Mouse (Mus musculus): Measurements from ENCODE around the gene Cstad.

Cstad gene

DNA sequence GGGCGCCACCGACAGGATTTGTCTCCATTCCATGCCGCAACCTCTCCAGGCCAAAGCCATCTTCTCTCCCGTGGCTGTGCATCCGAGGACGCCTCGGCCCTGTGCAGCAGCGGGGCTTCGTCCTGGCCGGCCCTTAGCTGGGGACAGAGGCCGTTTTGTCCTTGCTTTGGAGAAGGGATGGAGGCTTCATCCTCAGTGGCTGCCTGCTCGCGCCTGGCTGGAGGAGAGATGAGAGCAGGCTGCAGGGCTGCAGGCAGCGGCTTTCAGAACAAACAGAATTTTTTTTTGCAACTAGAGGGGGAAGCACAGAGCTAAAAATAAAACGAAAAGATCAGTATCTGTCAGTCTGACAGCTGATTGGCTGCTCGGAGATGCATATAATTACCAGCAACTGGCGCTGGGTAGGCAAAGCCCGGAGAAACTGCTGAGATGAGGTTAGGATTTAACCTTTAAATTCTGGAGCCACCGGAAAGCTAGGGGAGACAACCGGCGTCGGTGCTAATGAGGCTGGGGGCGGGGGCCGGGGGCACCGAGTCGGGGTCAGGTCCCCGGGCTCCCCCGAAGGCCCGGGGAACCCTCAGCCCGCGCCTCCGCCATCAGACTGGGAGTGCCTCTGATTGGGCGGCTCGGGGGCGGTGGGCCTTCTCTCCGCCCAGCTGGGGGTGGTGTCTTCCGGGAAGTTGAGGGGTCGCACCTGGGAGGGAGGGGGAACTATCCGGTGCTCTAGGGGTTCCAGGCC lies at the start of gene Cstad:
Gene Cstad, plus strand, starts transcription at position 400 of the 739 bp plus-strand sequence.
- DNase-seq (ENCODE audit: low read depth, low spot score), result peak; percentile 90

DNA sequence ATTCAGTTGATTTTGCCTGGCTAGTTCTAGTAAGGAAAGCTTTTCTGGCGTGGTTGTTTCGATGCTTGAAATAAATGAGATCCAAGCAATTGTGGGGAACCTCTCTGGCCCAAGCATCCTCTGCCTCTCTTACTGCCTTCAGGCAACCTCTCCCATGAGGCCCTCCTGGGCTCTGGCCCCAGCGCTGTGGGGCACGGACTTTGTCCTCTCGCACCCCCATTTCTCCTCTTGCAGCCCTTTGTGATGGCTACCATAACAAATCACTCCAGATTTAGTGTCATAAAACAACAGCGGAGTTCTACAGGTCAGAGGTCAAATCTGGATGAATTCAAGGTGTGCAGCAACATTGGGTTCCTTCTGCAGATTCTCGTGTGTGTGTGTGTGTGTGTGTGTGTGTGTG lies 49.1 kb upstream of the Cstad start:
- no peak for DNase-seq (ENCODE audit: low read depth, low spot score)

DNA sequence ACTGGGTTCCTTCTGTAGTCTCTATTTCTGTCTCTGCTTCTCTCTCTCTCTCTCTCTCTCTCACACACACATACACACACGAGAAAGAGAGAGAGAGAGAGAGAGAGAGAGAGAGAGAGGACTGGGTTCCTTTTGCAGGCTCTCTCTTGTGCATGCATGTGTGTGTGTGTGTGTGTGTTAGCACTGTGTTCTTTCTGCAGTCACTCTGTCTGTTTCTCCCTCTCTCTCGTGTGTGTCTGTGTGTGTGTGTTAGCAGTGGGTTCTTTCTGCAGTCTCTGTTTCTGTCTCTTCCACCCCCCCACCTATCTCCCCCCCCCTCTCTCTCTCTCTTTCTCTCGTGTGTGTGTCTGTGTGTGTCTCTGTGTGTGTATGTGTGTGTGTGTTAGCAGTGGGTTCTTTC lies 48.6 kb upstream of the Cstad start:
- no peak for DNase-seq (ENCODE audit: low read depth, low spot score)

- no peak for DNase-seq (ENCODE audit: low read depth, low spot score)
Observed at GRCm38 (mm10) chr2:30547455-30548217, 47.2 kb upstream of the Cstad start.

GRCm38 (mm10) chr2:30551579-30551978 lies 43.3 kb upstream of the Cstad start:
- DNase-seq (ENCODE audit: low read depth, low spot score), result no peak

DNA sequence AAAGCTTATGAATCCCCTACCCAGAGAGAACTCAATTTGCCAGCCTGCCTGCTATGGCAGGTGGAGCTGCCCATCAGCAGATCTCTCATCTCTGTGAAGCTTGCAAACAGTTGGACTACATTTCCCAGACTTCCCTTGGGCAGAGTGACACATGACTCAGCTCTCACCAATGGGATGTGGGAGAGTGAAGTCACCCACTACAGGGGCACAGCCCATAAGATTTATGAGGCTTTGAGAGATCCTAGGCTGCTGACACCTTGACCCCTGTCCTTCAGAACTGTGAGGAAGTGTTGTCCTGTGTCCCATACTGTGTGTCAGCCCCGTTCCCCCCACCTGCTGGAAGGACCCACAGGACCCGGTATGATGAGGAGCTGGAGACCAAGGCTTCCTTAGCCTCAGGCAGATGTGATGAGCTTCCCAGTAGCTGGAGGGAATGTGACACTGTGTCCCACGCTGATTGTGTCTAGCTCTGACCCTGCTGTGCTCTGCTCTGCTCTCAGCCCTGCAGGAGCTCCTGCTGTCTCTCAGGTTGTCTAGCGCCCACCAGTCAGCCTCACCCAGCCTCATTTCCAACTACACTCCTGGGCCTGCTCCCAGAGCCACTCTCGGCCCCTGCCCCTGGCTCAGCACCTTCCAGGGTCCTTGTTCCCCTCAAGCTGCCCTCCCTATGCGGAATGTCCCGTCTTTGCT lies 40.8 kb upstream of the Cstad start:
- DNase-seq (ENCODE audit: low read depth, low spot score), result peak; percentile 35

GRCm38 (mm10) chr2:30555257-30555656 lies 39.6 kb upstream of the Cstad start:
- DNase-seq (ENCODE audit: low read depth, low spot score), result no peak

- no peak for DNase-seq (ENCODE audit: low read depth, low spot score)
Observed at GRCm38 (mm10) chr2:30556495-30556894, 38.3 kb upstream of the Cstad start.

DNA sequence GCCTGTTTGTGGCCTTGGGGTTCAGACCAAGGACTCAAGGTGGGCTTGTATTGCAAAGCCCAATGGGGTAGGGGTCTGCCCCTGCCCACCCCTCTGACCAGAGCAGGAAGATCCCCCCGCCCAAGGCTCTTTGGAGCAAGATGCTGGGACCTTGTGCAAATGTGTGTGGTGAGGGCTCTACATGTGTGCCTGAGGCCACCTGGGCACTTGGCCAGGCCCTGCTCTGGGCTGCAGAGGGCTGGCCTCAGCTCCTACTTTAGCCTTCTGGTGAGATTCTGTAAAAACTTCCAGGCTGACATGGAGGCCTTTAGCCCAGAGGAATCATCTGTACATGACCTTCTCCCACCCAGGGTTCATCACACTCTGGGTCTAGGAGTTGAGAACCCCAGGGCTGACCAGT lies 35.3 kb upstream of the Cstad start:
- no peak for DNase-seq (ENCODE audit: low read depth, low spot score)

DNA sequence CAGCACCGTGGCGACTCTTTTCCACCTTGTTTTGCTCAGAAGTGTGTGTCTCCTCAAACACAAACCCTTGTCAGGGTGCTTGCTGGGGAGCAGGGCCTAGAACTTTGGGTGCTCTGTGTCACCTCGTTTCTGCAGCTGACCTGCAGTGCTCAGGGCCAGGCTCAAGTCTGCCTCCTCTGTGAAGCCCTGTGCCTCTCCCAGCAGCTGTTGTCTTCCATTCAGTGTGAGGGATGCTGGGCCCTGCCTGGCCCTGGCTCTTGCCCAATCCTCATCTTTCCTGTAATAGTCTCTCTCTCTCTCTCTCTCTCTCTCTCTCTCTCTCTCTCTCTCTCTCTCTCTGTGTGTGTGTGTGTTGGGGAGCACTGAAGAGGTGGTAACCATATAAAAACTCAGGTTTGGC lies 32.3 kb upstream of the Cstad start:
- DNase-seq (ENCODE audit: low read depth, low spot score), result no peak

DNA sequence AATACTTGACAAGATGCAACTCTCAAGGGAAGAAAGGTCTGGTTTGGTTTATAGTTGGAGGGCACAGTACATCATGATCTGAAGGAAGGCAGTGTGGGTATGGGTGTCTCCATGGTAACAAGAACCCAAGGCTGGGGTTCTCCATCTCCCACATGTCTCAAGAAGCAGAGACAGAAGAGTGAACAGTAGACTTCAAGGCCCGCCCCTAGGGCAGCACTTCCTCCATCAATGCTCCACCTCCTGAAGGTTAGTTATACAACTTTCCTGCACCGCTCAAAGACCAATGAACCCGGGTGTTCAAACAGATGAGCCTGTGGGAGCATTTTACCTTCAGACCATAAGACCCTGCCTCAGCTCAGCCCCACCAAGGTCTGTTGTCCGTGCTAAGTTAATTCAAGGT lies 23.2 kb upstream of the Cstad start:
- DNase-seq (ENCODE audit: low read depth, low spot score), result no peak

- DNase-seq (ENCODE audit: low read depth, low spot score), result no peak
Observed at GRCm38 (mm10) chr2:30573522-30573921, 21.3 kb upstream of the Cstad start.

- no peak for DNase-seq (ENCODE audit: low read depth, low spot score)
Observed at GRCm38 (mm10) chr2:30577010-30577409, 17.8 kb upstream of the Cstad start.

GRCm38 (mm10) chr2:30578006-30578405 lies 16.8 kb upstream of the Cstad start:
- no peak for DNase-seq (ENCODE audit: low read depth, low spot score)

GRCm38 (mm10) chr2:30587161-30587560 lies 7.7 kb upstream of the Cstad start:
- peak; percentile 39 for DNase-seq (ENCODE audit: low read depth, low spot score)

DNA sequence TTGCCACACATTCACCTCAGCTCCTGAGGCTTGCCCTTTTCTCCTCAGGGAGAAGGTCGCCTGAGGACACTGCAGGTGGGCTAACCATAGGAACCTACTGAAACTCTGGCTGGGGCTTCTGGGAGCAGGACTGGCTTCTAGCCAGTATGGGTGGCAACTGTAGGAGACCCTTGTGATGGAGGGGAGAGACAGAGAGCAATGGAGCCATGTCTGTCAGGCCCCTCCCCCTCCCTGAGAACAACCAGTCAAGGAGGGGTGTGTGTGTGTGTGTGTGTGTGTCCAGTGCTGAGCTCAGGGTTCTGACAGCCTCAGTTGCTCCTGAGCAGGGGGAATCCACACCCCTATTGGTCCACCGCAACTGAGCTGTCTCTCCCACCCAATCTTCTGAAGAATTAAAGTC lies 7.2 kb upstream of the Cstad start:
- DNase-seq (ENCODE audit: low read depth, low spot score), result no peak

DNA sequence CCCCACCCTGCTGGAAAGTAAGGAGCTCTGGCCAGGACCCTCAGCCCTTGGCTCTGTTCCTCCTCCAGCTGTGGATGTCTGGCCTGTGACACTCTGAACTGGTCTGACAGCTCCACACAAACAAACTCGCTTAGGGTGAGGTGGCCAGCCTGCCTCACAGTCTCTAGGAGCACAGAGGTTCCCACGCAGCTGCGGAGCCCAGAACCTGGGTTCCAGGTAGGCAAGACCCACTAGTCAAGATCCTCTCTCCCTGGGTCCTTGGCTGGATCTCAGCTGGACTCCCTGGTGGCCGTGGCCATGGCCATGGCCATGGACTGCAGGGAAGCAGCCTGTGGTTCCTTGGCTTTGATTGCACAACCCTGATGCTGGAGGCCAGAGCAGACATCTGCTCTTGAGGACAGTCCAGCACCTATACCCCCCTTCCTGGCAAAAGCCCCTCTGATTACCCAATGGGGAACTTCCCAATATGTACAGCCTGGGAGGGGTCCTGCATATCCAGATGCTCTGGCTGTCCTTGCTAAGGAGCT lies 5.8 kb upstream of the Cstad start:
- no peak for DNase-seq (ENCODE audit: low read depth, low spot score)

GRCm38 (mm10) chr2:30589781-30590180 lies 5.1 kb upstream of the Cstad start:
- no peak for DNase-seq (ENCODE audit: low read depth, low spot score)

DNA sequence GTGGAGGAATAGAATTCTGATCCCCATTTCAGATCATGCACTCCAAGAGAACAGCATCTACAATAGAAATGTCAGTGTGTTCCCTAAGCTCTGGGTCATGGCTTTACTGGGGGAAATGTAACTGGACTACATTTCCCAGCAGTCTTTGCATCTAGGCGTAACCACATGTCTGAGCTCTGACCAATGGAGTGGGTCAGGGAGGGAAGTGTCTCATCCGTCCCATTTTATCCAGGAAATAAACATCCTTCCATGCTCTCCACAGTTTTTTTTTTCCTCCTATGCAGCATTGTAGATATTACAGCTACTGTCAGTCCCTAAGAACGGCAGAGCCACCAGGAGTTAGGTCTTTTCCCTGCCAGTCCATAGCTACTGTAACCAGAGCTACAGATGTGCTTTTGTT lies 3.9 kb upstream of the Cstad start:
- DNase-seq (ENCODE audit: low read depth, low spot score), result peak; percentile 69

DNA sequence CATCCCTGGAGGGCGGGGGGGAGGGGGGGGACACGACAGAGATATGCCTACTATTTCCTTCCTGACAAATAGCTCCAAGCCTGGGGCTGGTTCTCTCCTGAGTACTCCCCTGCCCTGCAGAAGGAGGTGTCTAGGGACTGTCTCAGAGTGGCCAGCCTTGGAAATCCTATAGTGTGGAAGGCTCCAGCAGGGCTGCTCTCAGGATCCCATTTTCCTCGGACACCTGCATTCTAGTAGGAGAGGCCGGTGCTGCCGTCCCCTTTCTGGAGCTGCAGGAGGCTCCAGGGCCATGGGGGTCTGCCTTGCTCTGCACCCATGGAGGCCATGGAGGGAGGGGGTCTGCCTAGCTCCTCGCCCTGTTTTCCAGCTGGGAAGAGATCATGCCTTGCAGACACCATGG lies 2.4 kb upstream of the Cstad start:
- no peak for DNase-seq (ENCODE audit: low read depth, low spot score)

GRCm38 (mm10) chr2:30592951-30593350 lies 1.9 kb upstream of the Cstad start:
- no peak for DNase-seq (ENCODE audit: low read depth, low spot score)

DNA sequence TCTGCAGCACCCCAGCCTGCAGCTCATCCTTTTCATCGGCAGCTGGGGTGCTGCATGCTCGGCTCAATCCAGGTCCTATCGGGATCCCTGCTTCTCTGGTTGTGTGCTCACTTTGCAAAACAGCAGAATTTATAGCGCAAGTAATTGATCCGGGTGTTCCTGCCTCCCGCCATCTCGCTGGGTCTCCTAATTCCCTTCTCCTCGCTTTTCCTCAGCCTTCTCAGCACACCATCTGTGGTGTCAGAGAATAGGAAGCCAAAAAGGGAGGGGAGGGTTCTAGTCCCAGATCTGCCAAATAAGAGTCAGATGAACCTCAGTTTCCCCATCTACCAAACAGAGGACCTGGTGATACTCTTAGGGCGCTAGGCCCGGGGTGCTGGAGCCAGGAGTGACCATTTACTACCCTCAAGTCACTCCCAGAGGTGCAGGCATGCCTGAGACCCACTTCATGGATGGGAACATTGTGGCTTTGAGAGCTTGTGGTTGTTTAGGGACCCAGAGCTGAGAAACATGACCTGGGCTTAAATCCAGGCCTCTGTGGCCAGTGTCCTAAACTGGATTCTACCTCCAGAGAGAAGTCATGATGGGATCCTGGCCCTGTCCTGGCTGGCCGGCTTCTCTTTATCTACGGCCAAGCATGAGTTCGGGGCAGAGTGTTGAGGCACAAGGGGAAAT lies 1.1 kb upstream of the Cstad start:
- no peak for DNase-seq (ENCODE audit: low read depth, low spot score)
